Mouse (Mus musculus) urinary bladder, adult 2 months (tissue): ENCODE results near the gene Ppp4r3a. TPM values are rescaled to one million over a fixed set of nuclear protein-coding genes. Genes with fewer than 3 reads are reported as not detected.
"Not testable (repeated sequence)": the region's sequence is repeated elsewhere in the genome, so short reads cannot be mapped to it uniquely, and the experiment has no call there.

Source experiments
- DNase-seq: peaks from one replicate; pipeline ENCODE4 v3.0.0; 2022; ENCODE audit warnings: low spot score
- polyA plus RNA-seq: library from polyadenylated mRNA; depleted of rRNA; stranded (reverse); fragments of >200 nt; gene quantifications from 2 replicates; pipeline ENCODE4 v1.2.3, GENCODE M21; 2012

Ppp4r3a gene
- polyA plus RNA-seq, 1 experiment: 31.2 TPM

- peak; percentile 74 for DNase-seq
Observed at GRCm38 (mm10) chr12:101028954-101029731, 54.4 kb downstream of the Ppp4r3a start, which contains the start of gene Ccdc88c. Ccdc88c (minus strand) TSS chr12:101029056.

GRCm38 (mm10) chr12:101028247-101028953 lies 55.1 kb downstream of the Ppp4r3a start:
- no peak for DNase-seq

GRCm38 (mm10) chr12:101027451-101028246 lies 55.9 kb downstream of the Ppp4r3a start:
- no peak for DNase-seq

- DNase-seq: no peak
Observed at GRCm38 (mm10) chr12:101026946-101027345, 56.6 kb downstream of the Ppp4r3a start.

GRCm38 (mm10) chr12:101026518-101026917 lies 57.0 kb downstream of the Ppp4r3a start:
- no peak for DNase-seq

GRCm38 (mm10) chr12:101026025-101026424 lies 57.5 kb downstream of the Ppp4r3a start:
- DNase-seq: no peak

- no peak for DNase-seq
Observed at GRCm38 (mm10) chr12:101025379-101025778, 58.1 kb downstream of the Ppp4r3a start.

- no peak for DNase-seq
Observed at GRCm38 (mm10) chr12:101024824-101025223, 58.7 kb downstream of the Ppp4r3a start.

GRCm38 (mm10) chr12:101023143-101023542 lies 60.4 kb downstream of the Ppp4r3a start:
- peak; percentile 11 for DNase-seq

- DNase-seq: peak; percentile 13
Observed at GRCm38 (mm10) chr12:101022353-101022752, 61.1 kb downstream of the Ppp4r3a start.

- DNase-seq: peak; percentile 9
Observed at GRCm38 (mm10) chr12:101021484-101022226, 61.8 kb downstream of the Ppp4r3a start.

GRCm38 (mm10) chr12:101020210-101021015 lies 63.1 kb downstream of the Ppp4r3a start:
- DNase-seq: peak; percentile 17

- DNase-seq: no peak
Observed at GRCm38 (mm10) chr12:101019443-101019842, 64.1 kb downstream of the Ppp4r3a start.

- DNase-seq: no peak
Observed at GRCm38 (mm10) chr12:101019031-101019430, 64.5 kb downstream of the Ppp4r3a start.

GRCm38 (mm10) chr12:101017971-101018371 lies 65.5 kb downstream of the Ppp4r3a start:
- no peak for DNase-seq

- no peak for DNase-seq
Observed at GRCm38 (mm10) chr12:101016412-101016928, 67.0 kb downstream of the Ppp4r3a start.

- DNase-seq: no peak
Observed at GRCm38 (mm10) chr12:101015926-101016325, 67.6 kb downstream of the Ppp4r3a start.

- DNase-seq: no peak
Observed at GRCm38 (mm10) chr12:101015165-101015560, 68.3 kb downstream of the Ppp4r3a start.

GRCm38 (mm10) chr12:101014549-101015164 lies 68.8 kb downstream of the Ppp4r3a start:
- no peak for DNase-seq

- not testable (repeated sequence) for DNase-seq
Observed at GRCm38 (mm10) chr12:101013668-101014067, 69.8 kb downstream of the Ppp4r3a start.
